Mouse (Mus musculus) gastrocnemius, adult 18-20 months (tissue): ENCODE measurements around the gene Sec1. TPM values are rescaled to one million over a fixed set of nuclear protein-coding genes. Genes with fewer than 3 reads are reported as not detected.
"Not testable (repeated sequence)": the region's sequence is repeated elsewhere in the genome, so short reads cannot be mapped to it uniquely, and the experiment has no call there.

Experiments
- DNase-seq: peaks from one replicate; pipeline ENCODE4 v3.0.0; 2021; ENCODE audit warnings: low spot score
- total RNA-seq, 2 experiments: library from RNA; stranded (reverse); gene quantifications; 2 replicates each; pipeline ENCODE4 v1.2.3; 2021

The Sec1 gene
- total RNA-seq, 2 experiments from 2014 or later = 0.09 TPM

GRCm38 (mm10) chr7:45679966-45680621, 14.1 kb downstream of the Sec1 start:
- no peak for DNase-seq

- no peak for DNase-seq
Measured at GRCm38 (mm10) chr7:45678513-45678912, 15.7 kb downstream of the Sec1 start.

GRCm38 (mm10) chr7:45677627-45678295, 16.4 kb downstream of the Sec1 start:
- no peak for DNase-seq

GRCm38 (mm10) chr7:45668921-45669320, 25.3 kb downstream of the Sec1 start:
- DNase-seq = no peak

DNA sequence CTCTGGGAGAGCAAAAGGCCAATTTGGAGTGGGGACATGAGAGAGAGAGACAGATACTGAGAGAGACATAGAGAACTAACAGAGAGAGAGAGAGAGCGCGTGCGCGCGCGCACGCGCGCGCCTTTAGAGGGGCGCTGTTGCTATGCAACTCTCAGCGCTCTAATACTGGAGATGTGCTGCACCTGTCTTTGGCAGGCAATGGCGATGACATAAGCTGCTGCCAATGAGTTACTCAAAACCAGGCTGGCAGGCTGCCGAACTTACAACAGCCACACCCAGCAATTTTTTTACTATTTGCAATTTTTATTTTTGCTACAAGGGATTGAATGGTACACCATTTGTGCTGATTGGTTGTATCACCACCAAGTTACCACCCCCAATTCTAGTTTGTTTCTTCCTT, 26.4 kb downstream of the Sec1 start:
- no peak for DNase-seq

DNA sequence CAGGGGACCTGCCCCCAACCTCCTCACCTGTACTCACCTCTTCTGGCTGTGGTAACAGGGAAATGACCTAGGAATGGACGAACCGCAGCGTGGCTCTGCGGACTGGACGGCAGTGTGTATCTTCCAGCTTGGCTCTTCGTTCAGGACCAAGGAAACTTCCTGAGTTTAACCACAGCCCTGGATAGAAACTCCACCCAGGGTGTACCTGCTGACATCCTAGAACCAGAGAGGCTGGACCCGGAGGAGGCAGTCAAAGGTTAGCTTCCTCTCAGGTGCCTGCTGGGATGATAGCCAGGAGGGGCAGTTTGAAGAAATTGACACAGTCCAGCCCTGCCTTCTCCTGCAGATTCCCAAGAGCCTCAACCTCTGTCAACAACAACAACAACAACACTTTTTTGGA, 28.0 kb downstream of the Sec1 start, which contains the start of gene Fut2:
Gene Fut2, minus strand, starts transcription at position 234 of the 400 bp plus-strand sequence.
- no peak for DNase-seq

- DNase-seq = no peak
Measured at GRCm38 (mm10) chr7:45665303-45666138, 28.7 kb downstream of the Sec1 start.

DNA sequence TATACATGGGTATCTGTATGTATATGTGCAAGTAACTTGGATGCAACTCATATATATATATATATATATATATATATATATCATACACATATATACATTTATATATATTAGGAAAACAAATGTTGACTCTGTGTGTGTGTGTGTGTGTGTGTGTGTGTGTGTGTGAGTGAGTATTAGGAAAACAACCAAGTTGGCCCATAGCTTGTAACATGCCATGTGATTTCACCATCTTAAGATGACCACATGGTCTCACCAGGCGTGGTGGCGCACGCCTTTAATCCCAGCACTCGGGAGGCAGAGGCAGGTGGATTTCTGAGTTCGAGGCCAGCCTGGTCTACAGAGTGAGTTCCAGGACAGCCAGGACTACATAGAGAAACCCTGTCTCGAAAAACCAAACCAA, 32.5 kb downstream of the Sec1 start:
- DNase-seq = not testable (repeated sequence)

DNA sequence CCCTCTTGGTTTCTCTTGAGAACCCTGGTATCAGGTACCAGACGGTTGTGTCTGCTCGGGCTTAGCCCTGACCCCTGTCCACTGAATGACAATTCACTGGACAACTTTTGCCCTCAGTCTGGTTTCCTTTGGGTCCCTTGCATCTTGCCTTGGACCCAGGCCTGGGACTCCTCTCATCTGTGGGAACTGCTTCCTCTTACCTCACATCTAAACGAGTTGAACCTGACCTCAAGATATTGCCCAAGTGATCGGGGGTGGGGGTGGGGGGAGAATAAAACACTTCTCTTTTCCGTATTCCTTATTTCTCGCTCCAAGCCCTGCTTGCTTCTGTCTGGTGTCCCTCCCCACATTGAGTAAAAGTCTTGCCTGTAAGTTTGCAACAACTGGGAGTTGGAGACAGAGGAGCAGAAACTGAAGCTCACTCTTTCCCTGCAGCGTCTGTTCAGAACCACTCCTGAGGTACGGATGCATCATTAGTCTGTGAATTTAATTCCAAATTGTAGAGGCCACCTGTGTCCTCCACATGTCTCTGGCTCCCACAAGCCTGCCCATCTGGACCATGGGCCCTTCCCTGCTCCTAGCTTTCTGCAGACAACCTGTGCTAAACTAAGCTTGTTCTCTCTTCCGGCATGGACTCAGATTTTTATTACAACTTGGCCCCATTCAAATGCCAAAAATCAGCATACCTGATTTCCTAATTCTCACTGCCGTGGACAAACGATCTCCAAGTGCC, 33.3 kb downstream of the Sec1 start:
- DNase-seq = no peak

GRCm38 (mm10) chr7:45654424-45655047, 39.7 kb downstream of the Sec1 start:
- no peak for DNase-seq

DNA sequence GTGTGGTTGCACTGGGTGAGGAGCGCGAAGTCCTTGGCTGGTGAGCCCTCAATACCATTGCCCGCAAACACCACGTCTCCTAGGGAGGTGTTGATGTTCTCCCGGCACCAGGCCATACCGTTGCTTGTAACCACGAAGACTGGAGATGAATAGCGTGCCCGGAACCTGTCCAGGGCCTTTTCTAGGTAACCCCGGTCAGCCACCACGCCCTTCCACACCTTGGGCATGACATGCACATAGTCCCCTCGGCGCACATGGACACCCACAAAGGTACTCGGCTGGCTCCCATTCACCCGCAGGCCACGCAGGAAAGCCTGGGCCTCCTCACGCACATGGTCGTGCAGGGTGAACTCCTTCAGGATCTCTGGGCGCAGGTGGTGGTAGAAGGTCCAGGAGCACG, 43.7 kb downstream of the Sec1 start:
- DNase-seq = not testable (repeated sequence)

DNA sequence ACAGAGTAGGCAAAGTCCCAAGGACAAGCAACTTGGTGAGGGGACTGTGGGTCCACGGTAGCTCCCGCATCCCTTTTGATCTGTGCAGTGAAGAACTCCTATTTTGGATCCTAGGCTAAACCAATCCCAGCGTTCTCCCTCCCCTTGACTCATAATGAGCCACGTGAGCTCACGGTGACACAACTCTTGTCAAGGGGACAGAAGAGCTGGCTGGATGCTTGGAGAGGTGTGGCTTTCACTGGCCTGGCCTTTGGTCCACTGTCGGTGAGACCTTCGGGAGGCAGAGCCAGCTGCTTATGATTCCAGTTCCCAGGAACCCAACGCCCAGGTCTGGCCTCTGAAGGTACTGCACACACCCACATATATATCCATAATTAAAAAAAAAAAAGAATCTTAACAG, 44.9 kb downstream of the Sec1 start:
- peak; percentile 74 for DNase-seq

GRCm38 (mm10) chr7:45646671-45647070, 47.5 kb downstream of the Sec1 start:
- DNase-seq = no peak

DNA sequence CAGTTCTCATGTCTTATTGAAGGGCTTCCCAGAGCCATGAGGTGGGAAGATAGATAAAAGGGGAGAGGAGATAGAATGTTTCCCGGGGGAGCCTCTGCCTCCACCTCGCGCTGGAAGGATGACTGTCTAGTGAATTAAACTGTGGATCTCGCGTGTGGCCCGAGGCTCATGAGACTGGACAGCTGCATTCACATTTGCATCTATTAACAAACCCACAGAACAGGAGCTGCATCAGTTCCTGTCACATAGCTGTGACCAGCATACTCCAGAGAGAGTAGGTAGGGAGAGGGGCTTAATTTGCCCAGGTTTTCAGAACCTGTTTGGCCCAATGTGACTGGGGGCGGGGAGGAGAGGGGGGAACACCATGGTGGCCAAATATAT, 48.6 kb downstream of the Sec1 start:
- no peak for DNase-seq

DNA sequence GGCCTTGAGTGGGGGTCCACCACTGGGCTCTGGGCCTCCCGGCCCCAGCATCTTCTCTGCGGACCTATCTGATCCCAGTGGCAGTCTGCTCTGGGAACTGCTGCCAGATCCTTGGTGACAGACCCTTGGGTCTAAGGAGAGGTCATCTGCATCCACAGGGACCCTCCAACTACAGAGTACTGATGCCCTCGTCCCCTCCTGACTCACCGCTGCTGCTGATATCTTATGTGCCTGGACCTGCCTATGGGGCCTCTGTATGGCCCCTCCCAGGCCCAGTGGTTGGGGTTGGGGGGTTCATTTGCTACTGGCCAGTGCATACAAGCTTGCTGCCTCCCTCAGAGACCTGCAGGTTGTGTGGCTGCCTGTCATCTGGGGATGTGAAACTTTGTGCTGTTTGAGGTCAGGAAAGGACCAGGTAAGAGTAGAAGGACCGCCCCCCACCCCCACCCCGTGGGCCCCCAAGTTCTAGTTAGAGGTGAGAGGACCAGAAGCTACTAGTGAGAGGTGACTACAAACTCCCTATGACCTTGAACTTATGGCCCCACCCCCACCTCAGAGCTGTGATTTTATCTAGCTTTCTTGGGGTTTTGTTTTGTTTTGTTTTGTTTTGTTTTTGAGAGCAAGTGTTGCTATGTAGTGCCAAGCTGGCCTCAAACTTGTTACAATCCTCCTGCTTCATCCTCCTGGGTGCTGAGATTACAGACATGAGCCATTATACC, 49.2 kb downstream of the Sec1 start:
- no peak for DNase-seq

DNA sequence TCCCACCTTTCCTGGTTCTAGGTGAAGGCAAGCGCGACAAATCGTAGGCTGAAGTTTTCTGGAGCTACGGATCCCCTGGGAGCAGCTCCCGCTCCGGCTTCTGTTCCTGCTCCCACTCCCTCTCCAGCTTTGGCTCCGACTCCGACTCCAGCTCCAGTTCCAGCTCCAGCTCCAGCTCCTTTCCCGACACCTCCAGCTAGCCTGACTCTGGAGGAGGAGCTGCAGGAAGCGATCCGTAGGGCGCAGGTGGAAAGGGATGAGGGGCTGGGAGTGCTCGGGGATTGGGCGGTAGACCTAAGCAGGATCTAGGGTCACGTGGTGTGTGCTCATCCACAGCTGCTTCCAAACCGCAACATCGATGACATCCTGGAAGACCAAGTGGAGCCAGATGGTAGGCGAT, 50.0 kb downstream of the Sec1 start:
- peak; percentile 25 for DNase-seq

- peak; percentile 92 for DNase-seq
Measured at GRCm38 (mm10) chr7:45643441-45644178, 50.6 kb downstream of the Sec1 start.

DNA sequence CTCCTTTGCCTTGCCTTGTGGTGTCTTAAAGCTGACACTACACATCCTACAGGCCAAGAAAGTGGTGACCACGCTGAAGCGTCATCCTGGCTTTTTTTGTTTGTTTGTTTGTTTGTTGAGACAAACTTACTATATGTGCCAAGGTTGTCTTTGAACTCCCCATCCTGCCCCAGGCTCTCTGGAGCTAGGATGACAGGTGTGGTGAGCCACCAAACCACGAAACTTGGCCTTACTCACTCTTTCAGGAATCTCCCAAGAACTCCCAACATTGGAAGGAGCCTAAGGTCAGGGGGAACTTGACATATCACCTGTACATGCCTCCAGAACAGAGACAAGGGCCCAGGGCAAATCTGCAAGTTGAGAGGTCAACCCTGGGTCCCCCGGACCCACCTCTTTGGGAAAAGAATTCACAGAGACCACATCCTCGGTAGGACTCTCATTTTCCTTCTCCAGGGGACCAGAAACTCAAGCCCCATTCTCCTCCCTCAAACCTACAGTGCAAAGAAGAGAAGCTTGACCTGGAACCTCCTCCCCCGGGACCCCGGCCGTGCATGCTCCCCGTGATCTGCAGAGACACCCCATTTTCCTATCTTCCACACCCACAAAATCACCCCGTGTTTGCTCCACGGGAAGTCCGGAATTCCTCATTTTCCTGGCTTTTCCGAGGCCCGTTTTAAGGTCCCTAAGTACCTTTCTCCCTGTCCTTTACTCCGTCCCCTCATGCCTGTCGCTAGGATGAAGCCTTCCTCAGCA, 51.5 kb downstream of the Sec1 start:
- DNase-seq = no peak

- DNase-seq = no peak
Measured at GRCm38 (mm10) chr7:45642083-45642482, 52.1 kb downstream of the Sec1 start.
